Mouse (Mus musculus) heart, postnatal 0 days (tissue): ENCODE data around the gene Gm43552. TPM values are rescaled to one million over a fixed set of nuclear protein-coding genes. Genes with fewer than 3 reads are reported as not detected.
A peak's percentile ranks its signal among the peaks of the same experiment; 100 is the strongest.

Experiments used
- ATAC-seq: fragments of 200-750 bp; cut with Nextera tagmentation; 2 replicates; pipeline ENCODE4 v1.8.0; 2017; ENCODE audit warnings: low read depth, moderate number of reproducible peaks, moderate library complexity; ENCODE audit not compliant: insufficient read depth
- DNase-seq: peaks from one replicate; pipeline ENCODE4 v3.0.0-alpha.2; 2016; ENCODE audit warnings: low spot score
- H3K27ac ChIP-seq: fragments of 300-500 bp; sonication (generic); 2 replicates; pipeline ENCODE4 v1.5.1; 2014; ENCODE audit warnings: low read depth, mild to moderate bottlenecking
- H3K27me3 ChIP-seq: fragments of 300-500 bp; sonication (generic); 2 replicates; pipeline ENCODE4 v1.6.1; 2014; ENCODE audit warnings: low read length, mixed read lengths; ENCODE audit not compliant: control insufficient read depth, insufficient read depth
- H3K36me3 ChIP-seq: fragments of 300-500 bp; sonication (generic); replicated peaks from 2 replicates; pipeline ENCODE4 v1.6.1; 2014; ENCODE audit warnings: low read length, mixed read lengths; ENCODE audit not compliant: control insufficient read depth, insufficient read depth
- H3K4me1 ChIP-seq: fragments of 300-500 bp; sonication (generic); 2 replicates; pipeline ENCODE4 v1.6.1; 2014; ENCODE audit warnings: antibody characterized with exemption; ENCODE audit not compliant: control insufficient read depth, insufficient read depth
- H3K4me2 ChIP-seq: fragments of 300-500 bp; sonication (generic); 2 replicates; pipeline ENCODE4 v1.6.1; 2014; ENCODE audit warnings: low read depth, mild to moderate bottlenecking, low read length, moderate library complexity
- H3K4me3 ChIP-seq: fragments of 300-500 bp; sonication (generic); 2 replicates; pipeline ENCODE4 v1.5.1; 2014; ENCODE audit warnings: low read depth, low read length
- H3K9ac ChIP-seq: fragments of 300-500 bp; sonication (generic); replicated peaks from 2 replicates; pipeline ENCODE4 v1.6.1; 2014; ENCODE audit warnings: low read depth, low read length, mixed read lengths
- H3K9me3 ChIP-seq: fragments of 300-500 bp; sonication (generic); replicated peaks from 2 replicates; pipeline ENCODE4 v1.6.1; 2016; ENCODE audit warnings: low read length; ENCODE audit not compliant: control insufficient read depth
- CTCF ChIP-seq: IDR thresholded peaks from 2 replicates; pipeline ENCODE4 v1.5.1; 2016; ENCODE audit warnings: antibody characterized with exemption, control low read depth, low read depth
- EP300 ChIP-seq: IDR thresholded peaks from 2 replicates; pipeline ENCODE4 v1.6.1; 2016; ENCODE audit warnings: antibody characterized with exemption, low read depth
- WGBS: fragments of 180-500 bp; shearing (Covaris S2); extraction: QIAGEN DNeasy Blood & Tissue Kit; methylation state at CpG from one replicate; pipeline ENCODE4 v1.1.7; 2014; 5-methylcytosine and 5-hydroxymethylcytosine counted together
- polyA plus RNA-seq: library from polyadenylated mRNA; unstranded; fragments of >200 nt; fragmentation: Nextera tagmentation; extraction: Ambion mirVana; gene quantifications from 2 replicates; pipeline ENCODE4 v1.2.1, GENCODE M21; 2015
- total RNA-seq: library from RNA; depleted of rRNA; stranded (reverse); fragments of >200 nt; gene quantifications from 2 replicates; pipeline ENCODE4 v1.2.3, GENCODE M21; 2014; ENCODE audit warnings: low replicate concordance

Gm43552 gene
- total and polyA plus RNA-seq, 2 experiments from 2014 or later = not detected

DNA sequence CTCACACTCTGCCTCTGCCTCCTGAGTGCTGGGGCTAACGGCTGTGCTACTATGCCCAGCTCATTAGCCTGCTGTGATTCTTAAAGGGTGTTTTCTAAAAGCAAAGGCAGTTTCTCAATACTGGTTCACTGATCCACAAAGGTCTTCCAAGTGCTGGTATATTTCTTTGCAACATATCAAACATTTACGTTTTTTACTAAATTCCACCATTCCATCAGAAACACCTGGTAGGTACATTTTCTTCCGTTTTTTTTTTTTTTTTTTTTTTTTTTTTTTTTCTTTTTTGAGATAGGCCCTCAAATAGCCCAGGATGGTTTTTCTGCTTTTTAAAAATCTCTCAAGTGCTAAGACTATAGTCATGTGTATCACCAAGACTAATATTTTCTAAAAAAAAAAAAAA lies 38.6 kb upstream of the Gm43552 start:
- H3K27ac ChIP-seq = no peak overlapping the region
- TF ChIP-seq EP300 (no peak), CTCF (no peak)
- H3K4me1 ChIP-seq = no peaks in the 10 kb centered on the region
- ATAC-seq (no peak), DNase-seq (no peak)
- H3K36me3 ChIP-seq = no peaks in the 10 kb centered on the region
- no peak overlapping the region for H3K9ac ChIP-seq
- no peak overlapping the region for H3K4me2 ChIP-seq
- no peaks in the 10 kb centered on the region for H3K9me3 ChIP-seq
- WGBS = 73% methylated on average over 3 of the region's 3 CpGs
- no peaks in the 10 kb centered on the region for H3K27me3 ChIP-seq
- no peak overlapping the region for H3K4me3 ChIP-seq

DNA sequence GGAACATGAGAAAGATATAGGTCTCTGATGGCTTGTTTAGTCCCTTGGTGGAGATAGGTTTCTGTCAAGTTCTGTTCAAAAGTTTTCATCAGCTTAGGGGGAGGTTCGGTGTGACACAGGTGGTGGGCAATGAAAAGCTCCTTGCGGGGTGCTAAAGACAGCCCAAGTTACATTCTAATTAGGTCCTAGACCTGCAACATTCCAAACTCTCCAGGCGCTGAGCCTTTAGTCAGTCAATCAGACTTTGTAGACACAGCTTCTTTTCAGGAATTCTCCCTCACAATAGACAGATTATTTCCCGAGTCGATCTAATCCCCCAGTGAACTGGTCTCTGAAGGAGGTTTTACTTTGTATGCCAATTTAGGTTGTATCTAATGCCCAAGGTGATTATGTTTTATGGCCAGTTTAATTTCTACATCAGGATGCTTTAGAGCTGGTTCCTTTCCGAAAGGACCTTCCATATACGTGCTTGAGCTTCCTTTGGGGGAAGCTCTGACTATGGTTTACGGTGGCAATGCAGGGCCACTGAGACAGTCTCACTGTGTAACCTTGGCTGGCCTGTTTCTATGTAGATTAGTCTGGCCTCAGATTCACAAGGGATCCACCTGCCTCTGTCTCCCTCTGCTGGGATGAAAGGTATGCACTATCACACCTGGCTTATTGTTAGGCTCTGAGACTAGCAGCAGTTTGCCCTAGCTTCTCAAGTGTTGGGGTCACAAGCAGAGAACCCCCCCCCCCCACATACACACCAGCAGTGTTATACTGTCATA lies 33.2 kb upstream of the Gm43552 start:
- DNase-seq (no peak), ATAC-seq (peak; percentile 53; the same call in 1 of the 2 replicates)
- TF ChIP-seq CTCF (peak; percentile 54), EP300 (no peak)
- Histone ChIP-seq H3K9me3 (no peaks in the 10 kb centered on the region), H3K4me3 (no peak overlapping the region), H3K4me2 (no peak overlapping the region), H3K36me3 (no peaks in the 10 kb centered on the region), H3K27me3 (no peaks in the 10 kb centered on the region), H3K9ac (no peak overlapping the region), H3K27ac (no peak overlapping the region), H3K4me1 (no peaks in the 10 kb centered on the region)
- WGBS = 28% methylated on average over 8 of the region's 8 CpGs

DNA sequence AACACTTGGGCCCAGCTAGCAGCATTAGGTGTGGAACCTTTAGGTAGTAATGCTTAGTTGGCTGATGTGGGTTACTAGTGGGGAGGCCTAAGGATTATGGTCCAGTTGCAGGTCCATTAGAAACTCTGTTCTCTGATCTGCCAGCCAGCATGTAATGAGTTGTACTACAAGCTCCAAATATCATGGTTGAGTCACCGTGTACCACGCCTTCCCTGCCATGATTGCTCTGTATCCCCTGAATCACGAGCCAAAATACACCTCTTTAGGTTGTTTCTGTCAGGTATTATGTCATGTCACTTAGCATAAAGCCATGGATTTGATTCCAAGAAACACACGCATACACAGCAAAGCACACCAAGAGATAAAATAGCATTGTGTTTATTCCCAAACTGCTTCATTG lies 32.2 kb upstream of the Gm43552 start:
- no peak for ATAC-seq
- H3K4me2 ChIP-seq = no peak overlapping the region
- H3K27me3 ChIP-seq = no peaks in the 10 kb centered on the region
- no peak for DNase-seq
- H3K27ac ChIP-seq = no peak overlapping the region
- no peaks in the 10 kb centered on the region for H3K4me1 ChIP-seq
- no peak overlapping the region for H3K9ac ChIP-seq
- H3K36me3 ChIP-seq = no peaks in the 10 kb centered on the region
- no peaks in the 10 kb centered on the region for H3K9me3 ChIP-seq
- 76% methylated on average over 4 of the region's 4 CpGs for WGBS
- TF ChIP-seq CTCF = no peak
- TF ChIP-seq EP300 = no peak
- no peak overlapping the region for H3K4me3 ChIP-seq

DNA sequence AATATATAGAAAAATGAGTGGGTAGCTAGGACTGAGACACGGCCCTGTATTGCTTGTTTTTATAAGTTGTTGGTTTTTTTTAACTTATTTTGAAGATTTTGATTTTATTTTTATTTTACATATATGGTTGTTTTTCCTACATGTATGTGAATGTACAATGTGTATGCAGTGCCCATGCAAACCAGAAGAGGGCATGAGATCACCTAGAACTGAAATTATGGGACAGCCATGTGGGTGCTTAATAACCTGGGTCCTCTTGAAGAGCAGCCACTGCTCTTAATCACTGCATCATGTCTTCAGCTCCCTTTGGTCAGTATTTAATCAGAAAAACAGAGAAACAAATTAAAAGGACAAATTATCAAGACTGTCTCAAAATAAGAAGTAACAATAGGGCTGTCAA lies 29.2 kb upstream of the Gm43552 start:
- H3K27me3 ChIP-seq = no peaks in the 10 kb centered on the region
- no peaks in the 10 kb centered on the region for H3K4me1 ChIP-seq
- ATAC-seq (no peak), DNase-seq (no peak)
- no peak overlapping the region for H3K4me3 ChIP-seq
- no peaks in the 10 kb centered on the region for H3K9me3 ChIP-seq
- TF ChIP-seq CTCF = peak; percentile 34; the same call in 1 of the 2 replicates
- no peak for TF ChIP-seq EP300
- WGBS = 81% methylated on average over 1 of the region's 1 CpGs
- H3K27ac ChIP-seq = no peak overlapping the region
- H3K4me2 ChIP-seq = no peak overlapping the region
- no peaks in the 10 kb centered on the region for H3K36me3 ChIP-seq
- H3K9ac ChIP-seq = no peak overlapping the region

DNA sequence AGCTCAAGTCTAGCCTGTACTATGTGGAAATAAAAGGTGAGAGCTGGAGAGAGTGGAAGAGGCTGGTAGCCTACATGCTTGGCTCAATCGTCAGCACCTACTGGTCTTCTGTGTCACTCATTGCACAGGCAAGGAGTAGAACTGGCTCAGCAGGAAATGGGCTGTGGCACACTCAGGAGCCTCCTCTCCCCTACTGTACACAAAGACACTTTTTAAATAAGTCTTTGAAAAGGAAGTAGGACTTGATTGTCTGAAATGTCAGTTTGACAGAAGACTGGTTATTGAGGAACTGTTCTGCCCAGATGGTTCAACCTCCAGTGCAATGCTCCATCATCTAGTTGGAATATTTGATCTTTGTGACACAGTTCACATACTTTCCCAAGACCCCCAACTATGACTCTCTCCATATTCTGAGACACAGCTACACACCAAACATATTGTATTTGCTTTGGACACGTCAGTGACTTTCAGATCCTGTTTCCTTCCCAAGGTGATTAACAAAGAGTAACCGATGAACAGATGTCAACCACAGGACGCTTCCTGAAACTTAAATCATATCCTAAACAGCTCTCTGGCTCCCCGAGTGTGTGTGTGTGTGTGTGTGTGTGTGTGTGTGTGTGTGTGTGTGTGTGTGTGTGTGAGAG lies 22.1 kb upstream of the Gm43552 start:
- no peak overlapping the region for H3K4me2 ChIP-seq
- H3K4me3 ChIP-seq = no peak overlapping the region
- 45% methylated on average over 5 of the region's 5 CpGs for WGBS
- no peaks in the 10 kb centered on the region for H3K27me3 ChIP-seq
- H3K27ac ChIP-seq = peak overlapping the region; percentile 22; the same call in 1 of the 2 replicates
- no peaks in the 10 kb centered on the region for H3K9me3 ChIP-seq
- H3K36me3 ChIP-seq = no peaks in the 10 kb centered on the region
- no peak overlapping the region for H3K9ac ChIP-seq
- H3K4me1 ChIP-seq = peaks cover 5% of the 10 kb centered on the region; the same call in 1 of the 2 replicates
- no peak for TF ChIP-seq EP300
- ATAC-seq (no peak), DNase-seq (no peak)
